Mouse (Mus musculus) midbrain, embryonic 13.5 days (tissue): ENCODE measurements around the gene Svep1. TPM values are rescaled to one million over a fixed set of nuclear protein-coding genes. Genes with fewer than 3 reads are reported as not detected.

ENCODE experiments used
- ATAC-seq: fragments of 200-750 bp; cut with Nextera tagmentation; 2 replicates; pipeline ENCODE4 v1.8.0; 2017; ENCODE audit warnings: mild to moderate bottlenecking, moderate TSS enrichment, moderate library complexity
- H3K27ac ChIP-seq: fragments of 300-500 bp; sonication (generic); 2 replicates; pipeline ENCODE4 v1.5.1; 2015; ENCODE audit warnings: inconsistent platforms, mild to moderate bottlenecking, moderate library complexity
- H3K27me3 ChIP-seq: fragments of 300-500 bp; sonication (generic); 2 replicates; pipeline ENCODE4 v1.6.1; 2015; ENCODE audit warnings: mild to moderate bottlenecking, inconsistent platforms
- H3K36me3 ChIP-seq: fragments of 300-500 bp; sonication (generic); 2 replicates; pipeline ENCODE4 v1.6.1; 2015; ENCODE audit warnings: mild to moderate bottlenecking, inconsistent platforms
- H3K4me1 ChIP-seq: fragments of 300-500 bp; sonication (generic); replicated peaks from 2 replicates; pipeline ENCODE4 v1.6.1; 2015; ENCODE audit warnings: inconsistent platforms
- H3K4me2 ChIP-seq: fragments of 300-500 bp; sonication (generic); replicated peaks from 2 replicates; pipeline ENCODE4 v1.6.1; 2015; ENCODE audit warnings: moderate library complexity, mild to moderate bottlenecking, inconsistent platforms
- H3K4me3 ChIP-seq: fragments of 300-500 bp; sonication (generic); replicated peaks from 2 replicates; pipeline ENCODE4 v1.5.1; 2015; ENCODE audit warnings: mild to moderate bottlenecking, inconsistent platforms
- H3K9ac ChIP-seq: fragments of 300-500 bp; sonication (generic); replicated peaks from 2 replicates; pipeline ENCODE4 v1.6.1; 2015; ENCODE audit warnings: mild to moderate bottlenecking, inconsistent platforms
- H3K9me3 ChIP-seq: fragments of 300-500 bp; sonication (generic); 2 replicates; pipeline ENCODE4 v1.6.1; 2016; ENCODE audit warnings: mild to moderate bottlenecking, inconsistent platforms
- WGBS: fragments of 180-500 bp; shearing (Covaris S2); methylation state at CpG from one replicate; pipeline ENCODE4 v1.1.7; 2015; 5-methylcytosine and 5-hydroxymethylcytosine counted together
- polyA plus RNA-seq: library from polyadenylated mRNA; unstranded; fragments of >200 nt; fragmentation: Nextera tagmentation; extraction: Ambion mirVana; gene quantifications from 2 replicates; pipeline ENCODE4 v1.2.1, GENCODE M21; 2015

Gene Svep1
- polyA plus RNA-seq, 1 experiment from 2014 or later: 0.36 TPM

GRCm38 (mm10) chr4:58168366-58168765 is 38.3 kb downstream of the Svep1 start:
- no peak for ATAC-seq
- Histone ChIP-seq H3K4me2 (no peak overlapping the region), H3K9ac (no peak overlapping the region)

GRCm38 (mm10) chr4:58165711-58166110 is 40.9 kb downstream of the Svep1 start:
- no peak overlapping the region for H3K4me3 ChIP-seq
- no peak overlapping the region for H3K9ac ChIP-seq
- H3K36me3 ChIP-seq: no peaks in the 10 kb centered on the region
- WGBS: 89% methylated on average over 7 of the region's 7 CpGs
- no peak overlapping the region for H3K27ac ChIP-seq
- H3K4me2 ChIP-seq: no peak overlapping the region
- H3K4me1 ChIP-seq: no peaks in the 10 kb centered on the region
- no peaks in the 10 kb centered on the region for H3K27me3 ChIP-seq
- ATAC-seq: no peak
- H3K9me3 ChIP-seq: no peaks in the 10 kb centered on the region

More at GRCm38 (mm10) chr4:58168366-58168765, 38.3 kb downstream of the Svep1 start:
- Histone ChIP-seq H3K4me1 (no peaks in the 10 kb centered on the region), H3K9me3 (no peaks in the 10 kb centered on the region), H3K36me3 (no peaks in the 10 kb centered on the region), H3K27ac (no peak overlapping the region), H3K4me3 (no peak overlapping the region), H3K27me3 (no peaks in the 10 kb centered on the region)
- 93% methylated on average over 5 of the region's 5 CpGs for WGBS

GRCm38 (mm10) chr4:58161901-58162300 is 44.8 kb downstream of the Svep1 start:
- no peak for ATAC-seq
- Histone ChIP-seq H3K9me3 (no peaks in the 10 kb centered on the region), H3K4me2 (no peak overlapping the region), H3K9ac (no peak overlapping the region), H3K4me3 (no peak overlapping the region), H3K36me3 (no peaks in the 10 kb centered on the region), H3K4me1 (no peaks in the 10 kb centered on the region), H3K27me3 (no peaks in the 10 kb centered on the region), H3K27ac (no peak overlapping the region)
- 90% methylated on average over 2 of the region's 2 CpGs for WGBS

- Histone ChIP-seq H3K9ac (no peak overlapping the region), H3K4me2 (no peak overlapping the region), H3K27ac (no peak overlapping the region), H3K36me3 (no peaks in the 10 kb centered on the region), H3K9me3 (no peaks in the 10 kb centered on the region), H3K4me1 (no peaks in the 10 kb centered on the region), H3K4me3 (no peak overlapping the region), H3K27me3 (no peaks in the 10 kb centered on the region)
- no peak for ATAC-seq
- WGBS: 68% methylated on average over 1 of the region's 1 CpGs
Measured at GRCm38 (mm10) chr4:58159564-58159963, 47.1 kb downstream of the Svep1 start.

- Histone ChIP-seq H3K4me1 (no peaks in the 10 kb centered on the region), H3K27ac (no peak overlapping the region), H3K9me3 (0 out of 2 replicates have a peak, but pooled peaks cover 3% of the 10 kb centered on the region), H3K4me3 (no peak overlapping the region), H3K27me3 (no peaks in the 10 kb centered on the region), H3K9ac (no peak overlapping the region), H3K36me3 (no peaks in the 10 kb centered on the region), H3K4me2 (no peak overlapping the region)
- ATAC-seq: no peak
- 79% methylated on average over 3 of the region's 3 CpGs for WGBS
Measured at GRCm38 (mm10) chr4:58150301-58150700, 56.4 kb downstream of the Svep1 start.

GRCm38 (mm10) chr4:58149186-58149585 is 57.5 kb downstream of the Svep1 start:
- 75% methylated on average over 1 of the region's 1 CpGs for WGBS
- H3K4me1 ChIP-seq: no peaks in the 10 kb centered on the region
- 0 out of 2 replicates have a peak, but pooled peaks cover 3% of the 10 kb centered on the region for H3K9me3 ChIP-seq
- H3K4me2 ChIP-seq: no peak overlapping the region
- ATAC-seq: no peak
- no peaks in the 10 kb centered on the region for H3K27me3 ChIP-seq
- no peak overlapping the region for H3K4me3 ChIP-seq
- H3K36me3 ChIP-seq: no peaks in the 10 kb centered on the region
- no peak overlapping the region for H3K9ac ChIP-seq
- H3K27ac ChIP-seq: no peak overlapping the region

GRCm38 (mm10) chr4:58148547-58148946 is 58.1 kb downstream of the Svep1 start:
- Histone ChIP-seq H3K4me1 (no peaks in the 10 kb centered on the region), H3K27me3 (no peaks in the 10 kb centered on the region), H3K4me3 (no peak overlapping the region), H3K9me3 (0 out of 2 replicates have a peak, but pooled peaks cover 3% of the 10 kb centered on the region), H3K36me3 (no peaks in the 10 kb centered on the region), H3K4me2 (no peak overlapping the region), H3K27ac (no peak overlapping the region), H3K9ac (no peak overlapping the region)
- no peak for ATAC-seq

- Histone ChIP-seq H3K9me3 (0 out of 2 replicates have a peak, but pooled peaks cover 3% of the 10 kb centered on the region), H3K4me2 (no peak overlapping the region), H3K36me3 (no peaks in the 10 kb centered on the region), H3K9ac (no peak overlapping the region), H3K27me3 (no peaks in the 10 kb centered on the region), H3K4me3 (no peak overlapping the region), H3K4me1 (no peaks in the 10 kb centered on the region), H3K27ac (no peak overlapping the region)
- 96% methylated on average over 2 of the region's 2 CpGs for WGBS
- ATAC-seq: no peak
Measured at GRCm38 (mm10) chr4:58146676-58147075, 60.0 kb downstream of the Svep1 start.

GRCm38 (mm10) chr4:58139764-58140556 is 66.7 kb downstream of the Svep1 start:
- H3K4me3 ChIP-seq: no peak overlapping the region
- no peak overlapping the region for H3K9ac ChIP-seq
- WGBS: 84% methylated on average over 8 of the region's 8 CpGs

GRCm38 (mm10) chr4:58139241-58139640 is 67.4 kb downstream of the Svep1 start:
- WGBS: 54% methylated on average over 6 of the region's 6 CpGs
- no peaks in the 10 kb centered on the region for H3K27me3 ChIP-seq
- no peaks in the 10 kb centered on the region for H3K9me3 ChIP-seq
- H3K4me2 ChIP-seq: no peak overlapping the region
- no peaks in the 10 kb centered on the region; the same call in 1 of the 2 replicates for H3K4me1 ChIP-seq
- no peak overlapping the region for H3K27ac ChIP-seq
- no peak overlapping the region for H3K9ac ChIP-seq
- H3K36me3 ChIP-seq: no peaks in the 10 kb centered on the region
- H3K4me3 ChIP-seq: no peak overlapping the region
- no peak for ATAC-seq

More at GRCm38 (mm10) chr4:58139764-58140556, 66.7 kb downstream of the Svep1 start:
- Histone ChIP-seq H3K9me3 (no peaks in the 10 kb centered on the region), H3K4me1 (no peaks in the 10 kb centered on the region; the same call in 1 of the 2 replicates), H3K4me2 (no peak overlapping the region), H3K36me3 (no peaks in the 10 kb centered on the region), H3K27ac (no peak overlapping the region), H3K27me3 (no peaks in the 10 kb centered on the region)
- no peak for ATAC-seq

GRCm38 (mm10) chr4:58133610-58134309 is 72.9 kb downstream of the Svep1 start:
- H3K4me1 ChIP-seq: no peaks in the 10 kb centered on the region
- 53% methylated on average over 1 of the region's 1 CpGs for whole genome bisulfite sequencing
- no peaks in the 10 kb centered on the region for H3K9me3 ChIP-seq
- H3K27ac ChIP-seq: no peak overlapping the region
- H3K9ac ChIP-seq: no peak overlapping the region
- ATAC-seq: no peak
- no peak overlapping the region for H3K4me2 ChIP-seq
- H3K27me3 ChIP-seq: no peaks in the 10 kb centered on the region
- H3K36me3 ChIP-seq: no peaks in the 10 kb centered on the region
- no peak overlapping the region for H3K4me3 ChIP-seq

- Histone ChIP-seq H3K27ac (no peak overlapping the region), H3K27me3 (no peaks in the 10 kb centered on the region), H3K9me3 (no peaks in the 10 kb centered on the region), H3K4me1 (no peaks in the 10 kb centered on the region), H3K4me3 (no peak overlapping the region), H3K36me3 (no peaks in the 10 kb centered on the region), H3K4me2 (no peak overlapping the region), H3K9ac (no peak overlapping the region)
- 78% methylated on average over 4 of the region's 4 CpGs for WGBS
- ATAC-seq: no peak
Measured at GRCm38 (mm10) chr4:58129844-58130243, 76.8 kb downstream of the Svep1 start.
